Mouse (Mus musculus) midbrain, embryonic 14.5 days (tissue): ENCODE results near the gene Rasd1. TPM values are rescaled to one million over a fixed set of nuclear protein-coding genes. Genes with fewer than 3 reads are reported as not detected.

ENCODE experiments used
- ATAC-seq: fragments of 200-750 bp; cut with Nextera tagmentation; 2 replicates; pipeline ENCODE4 v1.8.0; 2017; ENCODE audit warnings: moderate number of reproducible peaks, moderate library complexity; ENCODE audit not compliant: low FRiP score, low TSS enrichment
- DNase-seq: peaks from one replicate; pipeline ENCODE4 v3.0.0-alpha.2; 2015
- H3K27ac ChIP-seq: fragments of 300-500 bp; sonication (generic); replicated peaks from 2 replicates; pipeline ENCODE4 v1.5.1; 2014; ENCODE audit warnings: mild to moderate bottlenecking, low read depth, low read length, moderate library complexity
- H3K27me3 ChIP-seq: fragments of 300-500 bp; sonication (generic); 2 replicates; pipeline ENCODE4 v1.6.1; 2014; ENCODE audit warnings: low read length, control low read depth, mixed read lengths; ENCODE audit not compliant: control insufficient read depth, insufficient read depth
- H3K36me3 ChIP-seq: fragments of 300-500 bp; sonication (generic); 2 replicates; pipeline ENCODE4 v1.6.1; 2014; ENCODE audit warnings: low read length, control low read depth; ENCODE audit not compliant: control insufficient read depth, insufficient read depth
- H3K4me1 ChIP-seq: fragments of 300-500 bp; sonication (generic); 2 replicates; pipeline ENCODE4 v1.6.1; 2014; ENCODE audit warnings: mild to moderate bottlenecking, antibody characterized with exemption, low read length, control low read depth; ENCODE audit not compliant: control insufficient read depth, insufficient read depth
- H3K4me2 ChIP-seq: fragments of 300-500 bp; sonication (generic); 2 replicates; pipeline ENCODE4 v1.6.1; 2014; ENCODE audit warnings: mild to moderate bottlenecking, low read length, moderate library complexity
- H3K4me3 ChIP-seq: fragments of 300-500 bp; sonication (generic); replicated peaks from 2 replicates; pipeline ENCODE4 v1.5.1; 2014; ENCODE audit warnings: low read depth, low read length
- H3K9ac ChIP-seq: fragments of 300-500 bp; sonication (generic); replicated peaks from 2 replicates; pipeline ENCODE4 v1.6.1; 2014; ENCODE audit warnings: mild to moderate bottlenecking, low read length, moderate library complexity
- H3K9me3 ChIP-seq: fragments of 300-500 bp; sonication (generic); 2 replicates; pipeline ENCODE4 v1.6.1; 2016; ENCODE audit warnings: low read length, control low read depth, mixed read lengths; ENCODE audit not compliant: control insufficient read depth
- WGBS: fragments of 180-500 bp; shearing (Covaris S2); extraction: QIAGEN DNeasy Blood & Tissue Kit; methylation state at CpG from one replicate; pipeline ENCODE4 v1.1.7; 2014; 5-methylcytosine and 5-hydroxymethylcytosine counted together
- polyA plus RNA-seq: library from polyadenylated mRNA; unstranded; fragments of >200 nt; fragmentation: Nextera tagmentation; extraction: Ambion mirVana; gene quantifications from 2 replicates; pipeline ENCODE4 v1.2.1, GENCODE M21; 2014

The Rasd1 gene
- polyA plus RNA-seq, 1 experiment from 2014 or later, result 0.51 TPM

DNA sequence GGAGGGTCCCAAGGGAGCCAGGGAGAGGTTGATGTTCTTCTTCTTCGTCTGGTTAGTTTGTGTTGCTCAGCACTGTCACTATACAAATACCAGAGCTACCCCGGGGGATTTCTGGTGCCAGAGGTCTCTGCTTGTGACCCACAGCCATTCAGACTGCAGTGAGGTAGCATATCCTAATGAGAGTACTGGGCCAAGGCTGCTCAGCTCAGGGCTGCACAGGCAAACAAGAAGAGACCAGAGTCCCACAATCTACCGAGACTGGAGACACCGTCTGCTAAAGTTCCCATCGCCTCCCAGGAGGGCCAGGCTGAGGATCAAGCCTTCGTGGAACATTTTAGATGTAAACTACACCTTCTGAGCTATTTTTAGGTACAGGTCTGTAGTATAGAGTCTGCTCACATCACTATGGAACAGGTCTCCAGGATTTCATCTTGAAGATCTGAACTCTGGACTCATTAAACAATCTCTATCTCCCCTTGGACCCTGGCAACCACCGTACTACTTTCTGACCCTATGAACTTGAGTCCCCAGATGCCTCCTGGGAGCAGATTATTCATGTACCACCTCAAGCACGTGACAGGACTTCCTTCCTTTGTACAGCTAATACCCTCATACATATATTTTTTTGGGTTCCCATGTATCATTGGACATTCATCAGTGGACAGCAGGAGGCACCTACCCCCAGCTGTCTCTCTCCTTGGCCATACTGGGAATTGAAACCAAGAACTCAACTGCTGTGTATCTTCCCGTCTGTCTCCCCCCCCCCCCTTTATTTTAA is 32.0 kb downstream of the Rasd1 start:
- Histone ChIP-seq H3K27me3 (no peaks in the 10 kb centered on the region), H3K4me3 (no peak overlapping the region), H3K4me2 (no peak overlapping the region), H3K4me1 (no peaks in the 10 kb centered on the region), H3K9ac (no peak overlapping the region), H3K9me3 (no peaks in the 10 kb centered on the region), H3K36me3 (no peaks in the 10 kb centered on the region), H3K27ac (no peak overlapping the region)
- ATAC-seq (no peak), DNase-seq (no peak)
- WGBS, result 69% methylated on average over 9 of the region's 9 CpGs

DNA sequence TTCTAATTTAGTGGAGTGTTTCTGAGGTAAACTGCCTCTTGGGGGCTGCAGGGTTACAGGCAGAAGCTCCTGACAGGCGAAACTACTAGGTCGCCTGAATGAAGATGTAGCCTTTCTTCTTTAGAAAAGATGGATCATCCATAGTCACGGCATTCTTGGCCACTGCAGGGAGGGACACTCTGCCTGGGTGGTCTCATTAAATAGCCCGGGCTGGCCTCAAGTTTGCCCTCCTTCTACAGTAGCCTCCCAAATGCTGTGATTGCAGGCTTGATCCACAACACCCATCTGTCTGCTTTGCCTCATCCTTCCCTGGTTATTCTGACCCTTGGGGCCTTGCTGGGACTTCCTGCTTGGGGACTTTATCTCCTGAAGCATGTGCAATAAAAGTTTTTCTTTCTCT is 34.7 kb downstream of the Rasd1 start:
- no peak for ATAC-seq
- no peaks in the 10 kb centered on the region for H3K4me1 ChIP-seq
- no peaks in the 10 kb centered on the region for H3K36me3 ChIP-seq
- H3K4me2 ChIP-seq, result no peak overlapping the region
- H3K9ac ChIP-seq, result no peak overlapping the region
- no peak overlapping the region for H3K4me3 ChIP-seq
- no peak for DNase-seq
- WGBS, result 38% methylated on average over 4 of the region's 4 CpGs
- H3K27me3 ChIP-seq, result no peaks in the 10 kb centered on the region
- no peaks in the 10 kb centered on the region for H3K9me3 ChIP-seq
- no peak overlapping the region for H3K27ac ChIP-seq

DNA sequence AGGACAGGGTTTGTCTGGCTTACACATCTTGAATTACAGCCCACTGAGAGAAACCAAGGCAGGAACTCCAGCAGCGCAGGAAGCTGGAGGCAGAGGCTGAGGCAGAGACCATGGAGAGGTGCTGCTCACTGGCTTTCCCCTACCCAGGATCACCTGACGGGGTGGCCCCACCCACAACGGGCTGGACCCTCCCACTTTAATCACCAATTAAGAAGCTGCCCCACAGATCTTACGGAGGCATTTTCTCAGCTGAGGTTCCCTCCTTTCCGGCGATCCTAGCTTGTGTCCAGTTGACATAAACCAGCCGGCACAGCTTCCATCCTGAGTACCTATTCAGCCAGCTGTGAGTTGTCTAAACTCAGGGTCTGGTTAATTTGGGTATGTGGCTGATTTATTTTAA is 43.5 kb downstream of the Rasd1 start:
- DNase-seq (no peak), ATAC-seq (no peak)
- Histone ChIP-seq H3K36me3 (no peaks in the 10 kb centered on the region), H3K27ac (no peak overlapping the region), H3K4me3 (no peak overlapping the region), H3K4me2 (no peak overlapping the region), H3K4me1 (no peaks in the 10 kb centered on the region), H3K27me3 (no peaks in the 10 kb centered on the region), H3K9ac (no peak overlapping the region), H3K9me3 (no peaks in the 10 kb centered on the region)
- WGBS, result 22% methylated on average over 7 of the region's 7 CpGs

DNA sequence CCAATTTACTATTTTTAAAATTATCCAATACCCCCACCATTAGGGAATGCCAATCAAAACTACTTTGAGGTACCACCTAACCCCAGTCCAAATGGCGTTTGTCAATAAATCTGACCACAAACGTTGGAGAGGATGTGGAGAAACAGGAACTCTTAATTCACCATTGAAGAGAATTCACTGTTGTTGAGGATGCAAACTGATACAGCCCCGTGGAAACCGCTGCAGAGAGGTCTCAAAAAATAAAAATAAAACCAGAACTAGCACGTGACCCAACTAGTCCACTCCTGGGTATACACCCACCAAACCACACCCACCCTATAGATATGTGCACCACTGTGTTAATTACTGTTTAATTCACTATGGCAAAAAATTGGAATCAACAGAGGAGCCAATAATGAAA is 44.4 kb downstream of the Rasd1 start:
- Histone ChIP-seq H3K9me3 (no peaks in the 10 kb centered on the region), H3K27me3 (no peaks in the 10 kb centered on the region), H3K36me3 (no peaks in the 10 kb centered on the region), H3K4me2 (no peak overlapping the region), H3K4me3 (no peak overlapping the region), H3K4me1 (no peaks in the 10 kb centered on the region), H3K9ac (no peak overlapping the region), H3K27ac (no peak overlapping the region)
- 80% methylated on average over 5 of the region's 5 CpGs for WGBS
- DNase-seq (no peak), ATAC-seq (no peak)

DNA sequence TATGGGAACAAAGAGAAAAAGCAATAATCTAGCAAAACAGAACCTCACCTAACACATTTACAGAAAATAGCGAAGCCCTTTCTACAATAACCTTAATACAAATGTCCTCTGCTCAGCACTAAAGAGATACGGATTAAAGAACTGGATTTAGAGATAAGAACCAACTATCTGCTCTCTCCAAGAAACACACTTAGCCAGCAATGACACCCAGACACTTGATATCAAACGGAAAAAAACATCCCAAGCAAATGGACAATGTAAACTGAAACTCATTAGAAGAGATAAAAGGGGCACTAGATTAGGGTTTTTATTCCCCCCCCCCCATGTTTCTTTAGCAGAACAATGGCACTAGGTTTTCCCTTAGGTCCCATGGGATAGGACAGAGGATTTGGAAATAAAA is 45.3 kb downstream of the Rasd1 start:
- Histone ChIP-seq H3K36me3 (no peaks in the 10 kb centered on the region), H3K27ac (no peak overlapping the region), H3K4me1 (no peaks in the 10 kb centered on the region), H3K9ac (no peak overlapping the region), H3K27me3 (no peaks in the 10 kb centered on the region), H3K4me2 (no peak overlapping the region), H3K9me3 (no peaks in the 10 kb centered on the region), H3K4me3 (no peak overlapping the region)
- ATAC-seq (no peak), DNase-seq (no peak)
- 60% methylated on average over 3 of the region's 3 CpGs for WGBS

DNA sequence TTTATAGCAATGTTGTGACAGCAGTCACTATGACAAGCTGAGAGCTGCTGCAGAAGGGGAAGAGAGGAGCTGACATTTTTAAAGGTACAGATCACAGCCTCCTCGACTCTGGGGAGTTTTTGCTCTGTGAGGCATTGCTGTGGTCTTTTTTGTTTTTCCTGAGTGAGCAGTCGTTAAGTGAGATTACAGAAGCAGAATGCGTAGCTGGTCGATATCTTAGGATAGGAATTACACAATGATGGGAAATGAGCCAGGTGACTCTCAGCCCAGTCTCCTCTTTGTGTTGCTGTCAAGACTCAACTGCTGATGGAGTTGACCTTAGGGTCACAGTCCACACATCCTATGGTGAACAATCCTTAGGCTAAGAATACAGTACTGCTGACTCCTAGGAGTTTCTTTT is 46.7 kb downstream of the Rasd1 start:
- no peak overlapping the region for H3K4me3 ChIP-seq
- ATAC-seq, result no peak
- WGBS, result 63% methylated on average over 4 of the region's 4 CpGs

DNA sequence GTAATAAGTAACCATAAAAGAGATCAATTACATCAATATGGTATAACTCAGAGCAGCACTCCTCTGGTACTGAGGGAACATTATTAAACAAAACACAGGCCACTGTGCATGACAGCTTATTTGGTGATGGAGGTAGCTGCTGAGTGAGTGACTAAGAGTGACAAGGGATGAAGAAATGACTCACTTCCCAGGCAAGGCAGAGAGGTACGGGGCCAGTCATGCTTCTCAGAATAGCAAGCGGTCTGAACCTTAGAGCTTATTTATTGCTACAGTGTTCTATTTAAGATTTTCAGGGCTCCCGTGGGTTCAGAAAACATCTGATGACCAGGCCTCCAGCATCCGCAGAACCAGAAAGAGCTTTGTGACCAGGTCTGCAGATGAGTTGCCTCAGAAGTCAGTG is 51.0 kb downstream of the Rasd1 start:
- ATAC-seq, result no peak
- no peaks in the 10 kb centered on the region for H3K27me3 ChIP-seq
- no peaks in the 10 kb centered on the region for H3K36me3 ChIP-seq
- no peak for DNase-seq
- H3K9ac ChIP-seq, result no peak overlapping the region
- no peaks in the 10 kb centered on the region for H3K9me3 ChIP-seq
- 86% methylated on average over 4 of the region's 4 CpGs for WGBS
- no peak overlapping the region for H3K27ac ChIP-seq
- no peak overlapping the region for H3K4me2 ChIP-seq
- H3K4me3 ChIP-seq, result no peak overlapping the region
- no peaks in the 10 kb centered on the region for H3K4me1 ChIP-seq

More for the DNA sequence above, 46.7 kb downstream of the Rasd1 start:
- H3K4me2 ChIP-seq, result no peak overlapping the region
- no peak overlapping the region for H3K27ac ChIP-seq
- no peaks in the 10 kb centered on the region for H3K4me1 ChIP-seq
- no peak for DNase-seq
- no peaks in the 10 kb centered on the region for H3K9me3 ChIP-seq
- H3K36me3 ChIP-seq, result no peaks in the 10 kb centered on the region
- H3K27me3 ChIP-seq, result no peaks in the 10 kb centered on the region
- no peak overlapping the region for H3K9ac ChIP-seq

Other genes starting within 250 kb of the Rasd1 start
- 3.0 and 5.4 TPM in 2 replicates for gene Pld6, start 177.3 kb downstream of the Rasd1 start, polyA plus RNA-seq
- gene Flcn, start 154.9 kb downstream of the Rasd1 start, polyA plus RNA-seq, result 35.9 and 41.1 TPM in 2 replicates
- gene Nt5m, start 125.5 kb downstream of the Rasd1 start, polyA plus RNA-seq, result 68.2 and 73.5 TPM in 2 replicates
- 200 and 213 TPM in 2 replicates for gene Cops3, start 125.1 kb downstream of the Rasd1 start, polyA plus RNA-seq
- 30.7 and 31.4 TPM in 2 replicates for gene Med9, start 16.7 kb downstream of the Rasd1 start, polyA plus RNA-seq
- 6.0 and 8.3 TPM in 2 replicates for gene Pemt, start 81.5 kb upstream of the Rasd1 start, polyA plus RNA-seq
- 37.7 and 39.9 TPM in 2 replicates for gene Rai1, start 140.1 kb upstream of the Rasd1 start, polyA plus RNA-seq